Mouse (Mus musculus) stomach, postnatal 0 days (tissue): ENCODE data around the gene Naxd. TPM values are rescaled to one million over a fixed set of nuclear protein-coding genes. Genes with fewer than 3 reads are reported as not detected.

ENCODE experiments used
- ATAC-seq: fragments of 200-750 bp; cut with Nextera tagmentation; 2 replicates; pipeline ENCODE4 v1.8.0; 2017; ENCODE audit not compliant: low FRiP score, low TSS enrichment
- DNase-seq: peaks from one replicate; pipeline ENCODE4 v3.0.0-alpha.2; 2016; ENCODE audit warnings: low spot score
- H3K27ac ChIP-seq: fragments of 300-500 bp; sonication (generic); replicated peaks from 2 replicates; pipeline ENCODE4 v1.5.1; 2014; ENCODE audit warnings: mild to moderate bottlenecking, control low read depth
- H3K27me3 ChIP-seq: fragments of 300-500 bp; sonication (generic); 2 replicates; pipeline ENCODE4 v1.6.1; 2014; ENCODE audit warnings: low read length; ENCODE audit not compliant: control insufficient read depth, insufficient read depth
- H3K36me3 ChIP-seq: fragments of 300-500 bp; sonication (generic); 2 replicates; pipeline ENCODE4 v1.6.1; 2014; ENCODE audit warnings: low read length, mixed read lengths; ENCODE audit not compliant: control insufficient read depth, insufficient read depth
- H3K4me1 ChIP-seq: fragments of 300-500 bp; sonication (generic); replicated peaks from 2 replicates; pipeline ENCODE4 v1.6.1; 2014; ENCODE audit warnings: antibody characterized with exemption; ENCODE audit not compliant: control insufficient read depth, insufficient read depth
- H3K4me2 ChIP-seq: fragments of 300-500 bp; sonication (generic); replicated peaks from 2 replicates; pipeline ENCODE4 v1.6.1; 2014; ENCODE audit warnings: low read depth, mild to moderate bottlenecking, control low read depth, moderate library complexity
- H3K4me3 ChIP-seq: fragments of 300-500 bp; sonication (generic); 2 replicates; pipeline ENCODE4 v1.5.1; 2014; ENCODE audit warnings: low read depth, low read length, control low read depth
- H3K9ac ChIP-seq: fragments of 300-500 bp; sonication (generic); 2 replicates; pipeline ENCODE4 v1.6.1; 2014; ENCODE audit warnings: mild to moderate bottlenecking, low read length, control low read depth, mixed read lengths
- H3K9me3 ChIP-seq: fragments of 300-500 bp; sonication (generic); 2 replicates; pipeline ENCODE4 v1.6.1; 2016; ENCODE audit warnings: low read length; ENCODE audit not compliant: control insufficient read depth
- CTCF ChIP-seq: IDR thresholded peaks from 2 replicates; pipeline ENCODE4 v1.5.1; 2016; ENCODE audit warnings: antibody characterized with exemption, low read depth, mild to moderate bottlenecking, moderate library complexity
- EP300 ChIP-seq: optimal IDR thresholded peaks from 2 replicates; pipeline ENCODE3; 2016; ENCODE audit warnings: antibody characterized with exemption
- WGBS: fragments of 180-500 bp; shearing (Covaris S2); extraction: QIAGEN DNeasy Blood & Tissue Kit; methylation state at CpG from one replicate; pipeline ENCODE4 v1.1.7; 2014; 5-methylcytosine and 5-hydroxymethylcytosine counted together
- polyA plus RNA-seq: library from polyadenylated mRNA; unstranded; fragments of >200 nt; fragmentation: Nextera tagmentation; extraction: Ambion mirVana; gene quantifications from 2 replicates; pipeline ENCODE4 v1.2.1, GENCODE M21; 2015

Gene Naxd
- polyA plus RNA-seq, 1 experiment from 2014 or later = 79.1 TPM

DNA sequence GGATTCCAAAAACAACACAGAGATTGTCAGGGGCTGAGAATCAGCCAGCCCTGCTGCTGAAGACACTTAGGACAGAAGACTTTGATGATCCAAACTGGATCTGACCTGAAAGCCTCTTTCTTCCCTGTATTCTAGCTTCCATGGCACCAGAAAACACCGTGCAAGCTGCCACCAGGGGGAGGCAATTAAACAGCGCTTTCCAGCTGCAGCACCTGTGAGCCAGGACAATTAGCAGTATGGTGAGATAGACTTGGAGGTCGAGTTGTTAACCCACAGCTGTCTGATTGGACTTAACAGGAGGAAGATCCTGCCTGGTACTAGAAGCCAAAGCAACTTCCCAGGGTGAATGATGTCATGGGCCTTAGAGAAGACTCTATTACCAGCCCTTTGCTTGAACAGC, 28.2 kb upstream of the Naxd start:
- H3K4me1 ChIP-seq = no peaks in the 10 kb centered on the region; the same call in 1 of the 2 replicates
- no peaks in the 10 kb centered on the region for H3K9me3 ChIP-seq
- no peaks in the 10 kb centered on the region for H3K27me3 ChIP-seq
- H3K4me3 ChIP-seq = no peak overlapping the region
- H3K9ac ChIP-seq = no peak overlapping the region
- DNase-seq (peak; percentile 69), ATAC-seq (no peak)
- no peak overlapping the region for H3K4me2 ChIP-seq
- TF ChIP-seq EP300 (no peak), CTCF (peak; percentile 83)
- WGBS = 10% methylated on average over 3 of the region's 3 CpGs
- no peak overlapping the region for H3K27ac ChIP-seq
- no peaks in the 10 kb centered on the region for H3K36me3 ChIP-seq

DNA sequence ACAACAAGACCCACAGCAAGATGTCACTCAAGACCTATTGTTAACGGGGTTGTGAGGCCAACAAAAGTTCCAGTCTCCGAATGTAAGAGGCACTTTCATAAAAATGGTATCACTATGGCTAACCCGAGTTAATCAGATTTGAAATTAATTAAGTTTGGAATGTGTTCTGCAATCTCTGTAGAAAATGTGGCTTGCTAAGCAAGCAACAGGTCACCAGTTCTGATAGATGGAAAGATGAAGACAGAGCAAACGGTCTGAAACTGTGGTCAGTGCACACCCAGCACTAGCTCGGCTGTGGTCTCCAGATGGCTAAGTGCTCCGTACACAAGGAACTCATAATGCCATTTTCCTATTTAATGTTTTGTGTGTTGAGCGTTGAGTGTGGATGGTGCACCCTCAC, 26.6 kb upstream of the Naxd start:
- Histone ChIP-seq H3K27ac (no peak overlapping the region), H3K9me3 (no peaks in the 10 kb centered on the region), H3K36me3 (no peaks in the 10 kb centered on the region), H3K27me3 (no peaks in the 10 kb centered on the region), H3K4me1 (no peaks in the 10 kb centered on the region), H3K4me2 (no peak overlapping the region), H3K9ac (no peak overlapping the region), H3K4me3 (no peak overlapping the region)
- DNase-seq (no peak), ATAC-seq (no peak)
- no peak for TF ChIP-seq EP300
- 69% methylated on average over 7 of the region's 7 CpGs for WGBS

DNA sequence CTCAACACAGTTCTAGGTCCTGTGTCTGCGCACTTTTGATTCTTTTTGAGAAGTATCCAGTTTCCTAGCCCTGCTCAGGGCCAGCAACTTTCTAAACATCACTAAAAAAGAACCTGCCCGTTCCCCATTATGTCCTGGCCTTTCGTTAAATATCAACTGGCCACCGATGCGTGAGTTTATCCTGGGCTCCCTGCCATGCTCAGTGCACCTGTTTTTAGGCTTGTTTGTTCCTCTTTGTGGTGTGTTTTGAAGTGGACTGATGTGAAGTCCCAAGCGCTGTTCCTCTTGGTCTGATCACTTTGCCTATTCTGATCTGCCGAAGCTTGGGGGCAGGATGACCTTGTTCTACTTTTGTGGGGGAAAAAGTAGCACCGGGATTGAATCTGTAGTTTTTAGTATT, 26.0 kb upstream of the Naxd start:
- TF ChIP-seq EP300 = no peak
- TF ChIP-seq CTCF = no peak
- H3K4me1 ChIP-seq = no peaks in the 10 kb centered on the region
- 47% methylated on average over 8 of the region's 8 CpGs for WGBS
- DNase-seq (no peak), ATAC-seq (no peak)
- no peaks in the 10 kb centered on the region for H3K9me3 ChIP-seq
- H3K4me3 ChIP-seq = no peak overlapping the region
- H3K36me3 ChIP-seq = no peaks in the 10 kb centered on the region
- no peak overlapping the region for H3K9ac ChIP-seq
- H3K4me2 ChIP-seq = no peak overlapping the region
- no peaks in the 10 kb centered on the region for H3K27me3 ChIP-seq
- no peak overlapping the region for H3K27ac ChIP-seq

DNA sequence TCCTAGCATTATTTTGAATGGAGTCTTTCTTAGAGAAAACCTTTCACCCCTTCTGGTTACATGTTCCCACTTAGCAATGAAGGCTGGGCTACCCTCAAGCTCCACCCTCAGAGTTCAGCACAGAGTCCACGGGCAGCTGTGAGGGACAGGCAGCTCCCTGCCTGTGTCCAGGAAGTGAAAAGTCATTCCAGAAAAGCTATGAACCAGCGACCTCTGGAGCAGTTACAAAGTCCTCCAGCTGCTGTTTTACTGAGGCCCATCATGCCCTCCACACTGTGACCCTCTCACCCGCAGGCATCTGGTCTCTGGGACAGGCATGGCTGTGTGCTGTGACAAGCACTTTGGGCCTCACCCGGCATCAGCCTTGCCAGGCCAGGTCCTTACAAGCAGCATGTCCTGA, 24.2 kb upstream of the Naxd start:
- 30% methylated on average over 4 of the region's 4 CpGs for WGBS
- peak; percentile 75 for ATAC-seq
- H3K4me3 ChIP-seq = no peak overlapping the region
- no peak overlapping the region for H3K4me2 ChIP-seq
- H3K36me3 ChIP-seq = no peaks in the 10 kb centered on the region
- no peak overlapping the region for H3K9ac ChIP-seq
- no peaks in the 10 kb centered on the region for H3K27me3 ChIP-seq
- H3K27ac ChIP-seq = 0 out of 2 replicates have a peak overlapping the region, but pooled peaks have one; percentile 30
- DNase-seq = peak; percentile 73
- no peaks in the 10 kb centered on the region for H3K9me3 ChIP-seq
- TF ChIP-seq EP300 (no peak), CTCF (0 out of 2 replicates have a peak, but pooled peaks have one; percentile 17)
- no peaks in the 10 kb centered on the region for H3K4me1 ChIP-seq

DNA sequence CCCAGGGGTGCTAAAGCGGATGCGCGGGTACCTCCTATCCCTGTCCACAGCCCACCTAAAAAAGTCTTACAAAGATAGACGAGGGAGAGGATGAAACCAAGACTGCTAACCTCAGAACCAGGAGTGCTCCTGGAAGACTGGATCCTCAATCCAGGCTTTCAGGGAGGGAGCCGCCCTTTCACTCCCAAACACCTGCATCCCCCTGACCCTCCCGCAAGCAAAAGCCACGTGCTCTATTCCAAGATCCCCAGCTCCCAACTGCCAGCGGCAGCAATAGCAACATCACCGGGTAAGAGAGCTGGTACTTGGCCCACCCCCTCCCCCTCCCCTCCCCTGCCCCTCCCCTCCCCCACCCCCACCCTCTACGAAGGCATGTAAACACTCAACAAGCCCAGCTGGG, 21.9 kb upstream of the Naxd start:
- TF ChIP-seq CTCF (no peak), EP300 (no peak)
- no peak for DNase-seq
- 37% methylated on average over 9 of the region's 10 CpGs for WGBS
- Histone ChIP-seq H3K4me1 (no peaks in the 10 kb centered on the region), H3K4me2 (no peak overlapping the region), H3K9me3 (no peaks in the 10 kb centered on the region), H3K9ac (no peak overlapping the region), H3K4me3 (no peak overlapping the region), H3K36me3 (no peaks in the 10 kb centered on the region), H3K27ac (no peak overlapping the region), H3K27me3 (no peaks in the 10 kb centered on the region)
- ATAC-seq = no peak

DNA sequence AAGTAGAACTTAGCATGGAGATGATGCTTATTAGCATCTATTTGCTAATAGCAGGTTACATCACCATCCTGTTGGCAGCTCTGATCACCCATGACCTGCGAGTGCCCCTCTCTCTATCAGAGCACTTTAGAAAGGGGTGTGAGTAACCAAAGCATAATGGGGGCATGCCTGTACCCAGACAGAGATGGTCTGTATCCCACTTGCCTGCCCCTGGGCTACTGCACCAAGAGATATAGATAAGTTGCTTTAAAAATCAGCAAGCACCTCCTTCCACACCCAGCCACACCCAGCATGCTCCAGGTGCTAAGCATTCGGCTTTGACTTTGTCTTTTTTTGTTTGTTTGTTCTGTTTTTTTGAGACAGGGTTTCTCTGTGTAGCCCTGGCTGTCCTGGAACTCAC, 21.4 kb upstream of the Naxd start:
- H3K27ac ChIP-seq = no peak overlapping the region; the same call in 1 of the 2 replicates
- no peak overlapping the region for H3K4me3 ChIP-seq
- no peaks in the 10 kb centered on the region for H3K4me1 ChIP-seq
- DNase-seq = no peak
- H3K36me3 ChIP-seq = no peaks in the 10 kb centered on the region
- H3K9me3 ChIP-seq = no peaks in the 10 kb centered on the region
- TF ChIP-seq EP300 = no peak
- TF ChIP-seq CTCF = no peak
- 32% methylated on average over 2 of the region's 2 CpGs for WGBS
- no peaks in the 10 kb centered on the region for H3K27me3 ChIP-seq
- no peak for ATAC-seq
- no peak overlapping the region for H3K9ac ChIP-seq
- H3K4me2 ChIP-seq = no peak overlapping the region
